Mouse (Mus musculus) spleen, adult 2 months (tissue): ENCODE results near the gene Tiam1.

Experiments used
- CTCF ChIP-seq: fragments of 200-500 bp; IDR thresholded peaks from 2 replicates; pipeline ENCODE4 v1.5.1; 2011; ENCODE audit warnings: mild to moderate bottlenecking, inconsistent platforms; ENCODE audit not compliant: insufficient read depth, insufficient read length, insufficient replicate concordance; ENCODE audit errors: extremely low read depth
- POLR2A ChIP-seq: fragments of 200-500 bp; IDR thresholded peaks from 2 replicates; pipeline ENCODE4 v1.6.1; 2011; ENCODE audit warnings: low read depth, low read length, inconsistent platforms

GRCm38 (mm10) chr16:89813536-89813935 lies 330.0 kb downstream of the Tiam1 start:
- TF ChIP-seq POLR2A, result no peak
- TF ChIP-seq CTCF, result no peak
